Mouse (Mus musculus) layer of hippocampus, adult 9-10 months (tissue): ENCODE data around the gene Msln.

Experiments used
- DNase-seq: peaks from one replicate; pipeline ENCODE4 v3.0.0; 2022; ENCODE audit warnings: low spot score

The Msln gene

GRCm38 (mm10) chr17:25723470-25723869, 30.7 kb downstream of the Msln start:
- DNase-seq = no peak

- no peak for DNase-seq
These were observed 32.7 kb downstream of the Msln start for GRCm38 (mm10) chr17:25721476-25721875.

GRCm38 (mm10) chr17:25717691-25718090, 36.5 kb downstream of the Msln start:
- no peak for DNase-seq

- no peak for DNase-seq
These were observed 37.2 kb downstream of the Msln start, which contains the start of gene Gng13 for GRCm38 (mm10) chr17:25716711-25717637. Gene Gng13, plus strand, starts transcription at chr17:25717171.

GRCm38 (mm10) chr17:25716130-25716529, 38.0 kb downstream of the Msln start:
- no peak for DNase-seq

- DNase-seq = no peak
These were observed 38.6 kb downstream of the Msln start for GRCm38 (mm10) chr17:25715627-25716026.

GRCm38 (mm10) chr17:25711136-25711535, 43.0 kb downstream of the Msln start:
- no peak for DNase-seq

- DNase-seq = no peak
These were observed 44.2 kb downstream of the Msln start for GRCm38 (mm10) chr17:25709994-25710393.

- no peak for DNase-seq
These were observed 53.2 kb downstream of the Msln start for GRCm38 (mm10) chr17:25700863-25701496.
